Mouse (Mus musculus): ENCODE data around the gene Islr.

DNA sequence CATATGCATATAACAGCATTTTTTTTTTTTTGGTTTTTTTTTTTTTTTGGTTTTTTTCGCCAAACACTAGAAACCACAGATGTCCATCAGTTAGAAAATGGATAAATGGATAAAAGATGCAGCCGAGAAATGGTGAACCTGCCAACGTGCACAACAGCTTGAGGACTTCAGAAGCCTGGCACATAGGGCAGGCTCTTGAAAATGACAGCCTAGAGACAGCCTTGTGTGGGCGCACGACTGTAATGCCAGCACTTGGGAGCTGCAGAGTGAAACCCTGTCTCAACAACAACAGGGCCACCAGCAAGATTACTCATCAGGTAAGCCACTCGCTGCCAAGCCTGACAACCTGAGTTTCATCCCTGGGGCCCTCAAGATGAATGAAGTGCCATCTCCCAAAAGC is 34.7 kb downstream of the Islr start:
- TF ChIP-seq CTCF (IDR thresholded peaks at IDR 0.05; ENCODE audit: borderline replicate concordance, extremely low read depth, insufficient read depth, insufficient read length) (no peak), POLR2A (IDR thresholded peaks at IDR 0.05; ENCODE audit: borderline replicate concordance, extremely low read depth, insufficient read depth, insufficient read length, poor library complexity, severe bottlenecking) (no peak)

Data from brain, embryonic 14.5 days (tissue).